Mouse (Mus musculus): ENCODE measurements around the gene Phospho1.

The Phospho1 gene

GRCm38 (mm10) chr11:95834742-95835710 lies 10.7 kb downstream of the Phospho1 start:
- peak; percentile 54 for DNase-seq

GRCm38 (mm10) chr11:95835832-95836231 lies 11.5 kb downstream of the Phospho1 start:
- no peak for DNase-seq

GRCm38 (mm10) chr11:95836433-95836832 lies 12.1 kb downstream of the Phospho1 start:
- no peak for DNase-seq

DNA sequence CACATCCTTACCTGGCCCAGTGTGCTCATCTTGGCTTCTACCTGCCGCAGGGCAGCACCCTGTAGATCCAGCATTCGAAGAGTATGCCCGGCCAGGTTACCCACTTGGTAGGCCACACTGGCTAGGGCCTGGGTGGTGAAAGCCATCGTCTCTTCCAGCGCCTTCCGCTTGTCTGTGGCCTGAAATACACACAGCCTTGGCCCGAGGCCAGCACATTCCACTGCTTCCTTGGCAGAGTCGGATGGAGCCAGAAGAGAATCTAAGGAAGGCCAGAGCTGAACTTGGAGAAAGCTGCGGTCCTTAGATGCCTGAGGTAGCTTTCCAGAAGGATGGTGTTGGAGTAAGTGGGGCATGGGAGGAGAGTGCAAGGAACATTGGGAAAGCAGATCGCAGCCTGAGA lies 12.8 kb downstream of the Phospho1 start, which contains the start of gene Gngt2:
Gene Gngt2, plus strand, starts transcription at position 158 of the 400 bp plus-strand sequence.
- peak; percentile 58 for DNase-seq

- DNase-seq: no peak
Observed at GRCm38 (mm10) chr11:95838598-95838997, 14.3 kb downstream of the Phospho1 start.

- no peak for DNase-seq
Observed at GRCm38 (mm10) chr11:95838999-95839868, 14.9 kb downstream of the Phospho1 start.

DNA sequence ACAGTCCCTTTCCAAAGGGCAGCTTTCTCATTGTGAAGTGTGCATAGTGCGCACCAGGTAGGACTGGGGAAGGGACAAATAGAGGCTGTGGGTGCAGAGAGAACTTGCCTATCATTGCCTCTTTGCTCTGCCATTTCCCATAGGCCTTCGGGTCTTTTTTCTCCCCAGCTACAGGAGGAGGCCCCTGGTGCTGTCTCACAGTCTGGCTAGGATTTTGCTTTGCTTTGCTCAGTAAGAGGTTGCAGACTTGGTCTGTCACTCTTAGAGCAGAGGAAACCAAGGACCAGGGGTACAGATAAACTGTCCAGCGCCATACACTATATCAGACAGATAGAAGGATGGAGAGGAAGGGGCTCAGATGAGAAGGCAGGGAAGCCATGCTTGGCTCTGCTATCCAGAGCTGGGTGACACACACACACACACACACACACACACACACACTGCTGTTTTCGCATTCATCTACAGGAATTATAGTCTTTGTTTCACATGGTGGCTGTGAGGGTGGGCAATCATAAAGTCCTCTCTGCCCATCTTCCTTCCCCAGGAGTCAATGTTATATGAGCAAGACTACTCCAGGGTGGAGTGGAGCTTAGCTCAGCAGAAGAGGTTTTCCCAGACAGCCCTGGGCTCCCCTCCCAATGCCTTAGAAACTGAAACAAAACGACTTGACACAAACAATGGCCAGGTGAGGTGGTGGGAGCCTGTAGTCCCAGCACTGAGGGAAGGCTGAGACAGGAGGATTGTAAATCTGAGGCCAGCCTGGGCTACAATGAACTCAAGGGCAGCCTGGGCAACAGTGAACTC lies 16.6 kb downstream of the Phospho1 start:
- DNase-seq: no peak

DNA sequence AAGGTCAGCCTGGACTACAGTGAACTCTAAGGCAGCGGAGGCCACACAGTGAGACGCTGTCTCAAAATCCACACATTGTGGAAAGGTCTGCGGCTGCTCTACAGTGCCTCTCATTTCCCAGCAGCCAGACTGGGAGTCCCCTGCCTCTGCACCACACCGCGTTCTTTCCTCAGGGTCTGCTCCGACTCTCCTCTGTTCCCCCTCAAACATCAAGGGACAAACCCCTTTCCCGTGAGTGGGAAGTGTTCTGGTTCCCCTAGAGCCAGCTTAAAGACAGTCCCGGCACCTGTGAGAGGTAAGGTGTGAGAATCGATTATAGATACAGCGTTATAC lies 17.2 kb downstream of the Phospho1 start:
- DNase-seq: no peak

DNA sequence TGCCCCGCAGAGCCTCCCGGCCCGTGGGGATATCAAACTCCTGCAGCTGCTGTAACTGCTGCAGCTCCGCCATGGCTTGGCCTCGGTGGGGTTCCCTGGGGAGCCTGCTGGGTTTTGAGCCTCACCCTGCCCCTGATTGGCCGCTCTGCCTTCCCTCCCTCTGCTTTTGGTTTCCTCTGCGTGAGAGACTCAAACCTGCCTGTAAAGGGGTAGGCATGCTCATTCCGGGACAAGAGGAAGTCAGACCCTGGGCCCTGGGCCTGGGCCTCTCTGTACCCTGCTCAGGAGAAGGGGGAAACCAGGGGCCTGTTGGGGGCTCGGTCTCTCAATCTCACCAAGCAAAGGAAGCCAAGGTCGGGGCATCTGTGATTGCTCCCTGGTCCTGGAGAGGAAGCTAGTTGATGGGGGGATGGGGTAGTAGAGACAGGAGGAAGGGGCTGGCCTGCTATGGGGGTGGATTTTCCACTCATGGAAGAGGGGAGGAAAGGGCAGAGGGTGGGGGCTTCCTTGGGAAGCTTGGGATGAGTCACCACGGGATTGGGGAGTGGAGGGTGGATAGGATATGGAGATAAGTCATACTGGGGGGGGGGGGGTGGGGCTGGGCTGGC lies 17.9 kb downstream of the Phospho1 start, which contains the start of gene Abi3:
Gene Abi3, minus strand, starts transcription at position 403 of the 608 bp plus-strand sequence.
- DNase-seq: peak; percentile 74

- DNase-seq: no peak
Observed at GRCm38 (mm10) chr11:95842953-95843352, 18.7 kb downstream of the Phospho1 start.

- no peak for DNase-seq
Observed at GRCm38 (mm10) chr11:95843421-95843950, 19.2 kb downstream of the Phospho1 start.

DNA sequence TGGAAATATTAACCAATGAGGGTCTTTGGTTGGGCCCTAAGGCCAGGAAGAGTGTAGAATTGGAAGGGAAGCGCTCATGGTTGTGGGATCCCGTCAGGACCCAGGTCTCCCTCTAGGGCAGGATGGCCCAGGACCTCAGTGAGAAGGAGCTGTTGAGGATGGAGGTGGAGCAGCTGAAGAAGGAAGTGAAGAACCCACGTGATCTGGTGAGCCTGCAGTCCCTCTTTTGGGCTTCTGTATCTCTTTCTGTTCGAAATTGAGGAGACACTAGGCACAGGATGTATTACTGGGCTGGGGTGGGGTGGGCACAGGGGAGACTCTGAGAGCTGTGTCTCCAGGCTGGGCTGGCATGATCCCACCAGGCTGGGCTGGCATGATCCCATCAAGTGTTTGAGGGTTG lies 20.6 kb downstream of the Phospho1 start:
- DNase-seq: no peak

GRCm38 (mm10) chr11:95850898-95851297 lies 26.6 kb downstream of the Phospho1 start:
- no peak for DNase-seq

GRCm38 (mm10) chr11:95853684-95854083 lies 29.4 kb downstream of the Phospho1 start:
- DNase-seq: peak; percentile 64

DNA sequence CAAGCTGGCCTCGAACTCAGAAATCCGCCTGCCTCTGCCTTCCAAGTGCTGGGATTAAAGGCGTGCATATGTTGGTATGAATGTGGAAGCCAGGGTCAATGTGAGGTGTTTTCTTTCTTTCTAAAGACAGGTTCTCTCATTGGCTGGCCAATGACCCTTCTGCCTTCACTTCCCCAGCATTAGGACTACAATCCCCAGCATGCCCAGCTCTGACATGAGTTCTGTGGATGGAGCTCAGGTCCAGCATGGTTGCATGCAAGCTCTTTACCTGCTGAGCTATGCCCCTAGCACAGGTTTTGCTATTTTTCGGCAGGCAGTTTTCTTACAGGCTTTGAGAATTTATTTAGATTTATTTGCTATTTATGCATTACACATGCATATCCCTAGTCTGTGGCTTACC lies 33.0 kb downstream of the Phospho1 start:
- no peak for DNase-seq

- DNase-seq: no peak
Observed at GRCm38 (mm10) chr11:95857716-95858527, 33.6 kb downstream of the Phospho1 start.

DNA sequence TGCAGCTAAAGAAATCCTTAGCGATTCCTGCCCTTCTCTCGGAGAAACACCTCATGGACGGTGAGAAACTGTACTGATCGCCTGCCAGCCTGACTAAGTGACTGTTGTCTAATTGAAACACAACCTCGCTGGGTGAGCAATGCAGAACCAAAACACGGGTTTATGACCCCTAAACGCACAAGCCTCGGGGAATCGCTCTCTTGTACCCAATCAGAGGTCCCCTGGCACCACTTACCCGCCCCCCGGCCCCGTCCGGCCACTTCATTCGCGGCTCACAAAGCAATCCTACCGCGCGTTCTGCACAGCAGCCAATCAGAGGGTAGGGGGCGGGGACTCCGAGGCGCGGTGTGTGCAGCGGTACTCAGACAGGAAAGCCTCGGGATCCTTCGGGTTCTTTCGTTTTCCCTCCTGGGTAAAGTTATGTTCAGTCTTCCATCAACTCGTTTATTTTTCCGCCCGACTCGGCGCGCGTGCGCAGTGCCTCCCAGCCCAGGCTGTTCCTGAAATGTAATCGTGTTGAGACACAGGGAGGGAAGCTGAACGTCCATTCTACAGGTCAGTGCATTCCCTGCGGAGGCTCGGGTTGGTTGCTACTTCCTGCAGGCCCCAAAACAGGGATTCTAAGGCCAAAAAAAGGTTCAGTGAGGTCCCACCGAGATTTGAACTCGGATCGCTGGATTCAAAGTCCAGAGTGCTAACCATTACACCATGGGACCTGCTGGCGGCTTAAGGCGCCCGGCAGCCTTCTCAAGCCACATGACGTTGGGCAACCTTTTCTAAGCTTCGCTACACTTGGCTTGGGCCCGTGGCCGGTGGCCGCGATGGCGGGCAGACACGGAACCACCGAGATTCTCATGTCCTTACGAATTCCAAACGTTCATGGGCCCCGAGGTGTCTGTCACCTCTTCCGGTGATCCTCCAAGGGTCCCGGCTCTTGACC lies 34.5 kb downstream of the Phospho1 start:
- peak; percentile 98 for DNase-seq

- DNase-seq: peak; percentile 81
Observed at GRCm38 (mm10) chr11:95859468-95859855, 35.2 kb downstream of the Phospho1 start.

GRCm38 (mm10) chr11:95860071-95860490 lies 35.8 kb downstream of the Phospho1 start:
- peak; percentile 68 for DNase-seq

- DNase-seq: no peak
Observed at GRCm38 (mm10) chr11:95861397-95861796, 37.1 kb downstream of the Phospho1 start.
